ENCODE assay signal across 8 mouse cellular contexts in the genomic region with DNA sequence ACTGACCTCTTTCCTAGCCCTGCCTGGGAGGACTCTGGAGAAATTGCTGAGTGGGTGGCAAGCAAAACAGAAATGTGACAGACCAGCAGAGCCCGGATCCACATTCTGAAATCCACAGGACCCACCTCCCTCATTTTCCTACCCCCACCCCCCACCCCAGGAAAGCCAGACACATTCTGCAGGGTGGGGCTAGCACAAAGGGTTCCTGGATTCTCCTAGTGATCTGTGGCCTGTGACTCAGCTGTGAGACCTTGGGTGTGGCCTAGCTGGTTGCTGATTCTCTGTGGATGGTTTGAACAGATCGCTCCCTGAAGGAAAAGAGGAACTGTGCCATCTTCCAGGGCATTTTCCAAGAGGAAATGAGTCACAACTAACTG. TPM values are rescaled to one million over a fixed set of nuclear protein-coding genes. Genes with fewer than 3 reads are reported as not detected.
DNase-seq lines count a peak whose midpoint lies in the region; ATAC-seq and TF ChIP-seq lines count a peak whose summit lies in the region.

No protein-coding gene starts in this region.

- peaks cover 13% of the 10 kb centered on the region for H3K27me3 ChIP-seq in hindbrain, embryonic 14.5 days (ENCODE audit: control insufficient read depth, insufficient read depth, low read length)
- no peaks in the 10 kb centered on the region for H3K27me3 ChIP-seq in liver, adult 2 months (ENCODE audit: control insufficient read depth, insufficient read depth, low read length)
- no peaks in the 10 kb centered on the region for H3K27me3 ChIP-seq in midbrain, embryonic 16.5 days (ENCODE audit: control insufficient read depth, insufficient read depth, low read depth, low read length)

- WGBS in hindbrain, embryonic 14.5 days, result 34% methylated on average over 2 of the region's 2 CpGs
- WGBS in liver, adult 2 months, result 0% methylated on average over 2 of the region's 2 CpGs
- WGBS in midbrain, embryonic 16.5 days, result 70% methylated on average over 2 of the region's 2 CpGs

- H3K36me3 ChIP-seq in hindbrain, embryonic 14.5 days (replicated peaks; ENCODE audit: control insufficient read depth, insufficient read depth), result no peaks in the 10 kb centered on the region
- peaks cover 12% of the 10 kb centered on the region for H3K36me3 ChIP-seq in liver, adult 2 months (ENCODE audit: control insufficient read depth, insufficient read depth, low read length)
- no peaks in the 10 kb centered on the region for H3K36me3 ChIP-seq in midbrain, embryonic 16.5 days (ENCODE audit: control insufficient read depth, insufficient read depth, low read length)

- H3K9me3 ChIP-seq in hindbrain, embryonic 14.5 days (ENCODE audit: control insufficient read depth, low read length), result no peaks in the 10 kb centered on the region
- no peaks in the 10 kb centered on the region for H3K9me3 ChIP-seq in midbrain, embryonic 16.5 days (replicated peaks; ENCODE audit: control insufficient read depth, low read length, poor library complexity, severe bottlenecking)

- DNase-seq in CD4-positive, CD25-positive, alpha-beta regulatory T cell, adult 2 months (ENCODE audit: low read depth, low spot score), result peak; percentile 34
- DNase-seq in adrenal gland, postnatal 14 days, result peak; percentile 71
- DNase-seq in gastrocnemius, adult 18-20 months (ENCODE audit: low spot score), result peak; percentile 76
- DNase-seq in hindbrain, embryonic 14.5 days (ENCODE audit: low spot score), result no peak
- DNase-seq in liver, adult 2 months (ENCODE audit: extremely low read depth, low read depth, low spot score), result peak; percentile 74
- no peak for DNase-seq in layer of hippocampus, adult 9-10 months (ENCODE audit: low spot score)

- H3K4me3 ChIP-seq in hindbrain, embryonic 14.5 days (replicated peaks; ENCODE audit: low read length), result peak overlapping the region; percentile 45
- H3K4me3 ChIP-seq in liver, adult 2 months (ENCODE audit: insufficient read depth, low read depth, low read length), result peak overlapping the region; percentile 84
- peak overlapping the region; percentile 61 for H3K4me3 ChIP-seq in midbrain, embryonic 16.5 days (ENCODE audit: low read depth, low read length)

- H3K9ac ChIP-seq in hindbrain, embryonic 14.5 days, result peak overlapping the region; percentile 55
- H3K9ac ChIP-seq in liver, adult 2 months (ENCODE audit: low read depth, low read length), result peak overlapping the region; percentile 87
- H3K9ac ChIP-seq in midbrain, embryonic 16.5 days (ENCODE audit: low read depth, low read length), result no peak overlapping the region

- ATAC-seq in CD4-positive, CD25-positive, alpha-beta regulatory T cell, adult 4 months, result no peak
- ATAC-seq in hindbrain, embryonic 14.5 days (ENCODE audit: low FRiP score), result no peak
- ATAC-seq in midbrain, embryonic 16.5 days, result peak; percentile 63

- H3K4me1 ChIP-seq in hindbrain, embryonic 14.5 days (replicated peaks; ENCODE audit: control insufficient read depth, insufficient read depth, low read length), result peaks cover 10% of the 10 kb centered on the region
- H3K4me1 ChIP-seq in liver, adult 2 months (ENCODE audit: control insufficient read depth, insufficient read depth, low read length), result peaks cover 25% of the 10 kb centered on the region
- peaks cover 4% of the 10 kb centered on the region; the same call in 1 of the 2 replicates for H3K4me1 ChIP-seq in midbrain, embryonic 16.5 days (ENCODE audit: control insufficient read depth, insufficient read depth, low read length)

- peak overlapping the region; percentile 29 for H3K27ac ChIP-seq in hindbrain, embryonic 14.5 days
- peak overlapping the region; percentile 93 for H3K27ac ChIP-seq in liver, adult 2 months (replicated peaks; ENCODE audit: insufficient read depth, low read depth, low read length)
- H3K27ac ChIP-seq in midbrain, embryonic 16.5 days (ENCODE audit: low read length), result no peak overlapping the region

- H3K79me2 ChIP-seq in liver, adult 2 months (ENCODE audit: control insufficient read depth, insufficient read depth, low read length), result peaks cover 27% of the 10 kb centered on the region; the same call in 1 of the 2 replicates

- peak overlapping the region; percentile 82 for H3K4me2 ChIP-seq in hindbrain, embryonic 14.5 days (replicated peaks)
- peak overlapping the region; percentile 99 for H3K4me2 ChIP-seq in midbrain, embryonic 16.5 days (ENCODE audit: low read length)

- no peak for TF ChIP-seq CTCF in liver, adult 2 months (IDR thresholded peaks at IDR 0.05; ENCODE audit: low read depth, low read length)

- TF ChIP-seq POLR2A in liver, adult 2 months (IDR thresholded peaks at IDR 0.05; ENCODE audit: extremely low read depth, insufficient read depth, low read length), result no peak

RNA-seq across cellular contexts. Expression of gene S100a10, which starts 1.0 kb away (rescaled TPM):
- polyA plus RNA-seq in CD4-positive, CD25-positive, alpha-beta regulatory T cell, adult 4 months (2017; shearing (Covaris generic)), result 100 to 1,000 TPM; 693 to 848 TPM
- 166 and 194 TPM in 2 replicates for total RNA-seq in adrenal gland, postnatal 14 days (2021)
- 10 to 100 TPM; 42.2 to 48.1 TPM for total RNA-seq in gastrocnemius, adult 18-20 months (2021)
- 172 and 201 TPM in 2 replicates for polyA plus RNA-seq in hindbrain, embryonic 14.5 days (2014; fragmentation: Nextera tagmentation; extraction: Ambion mirVana)
- total RNA-seq in liver, adult 2 months (2014; rRNA removed), result 147 and 292 TPM in 2 replicates
- polyA plus RNA-seq in liver, adult 2 months (2012; rRNA removed), result 80.0 and 88.2 TPM in 2 replicates
- 87.0 and 107 TPM in 2 replicates for polyA plus RNA-seq in midbrain, embryonic 16.5 days (2015; fragmentation: Nextera tagmentation; extraction: Ambion mirVana)

RNA-seq across cellular contexts. Expression of gene S100a11, which starts 35.6 kb away (rescaled TPM):
- polyA plus RNA-seq in CD4-positive, CD25-positive, alpha-beta regulatory T cell, adult 4 months (2017; shearing (Covaris generic)), result 100 to 1,000 TPM; 613 to 644 TPM
- 217 and 219 TPM in 2 replicates for total RNA-seq in adrenal gland, postnatal 14 days (2021)
- total RNA-seq in gastrocnemius, adult 18-20 months (2021), result 10 to 100 TPM; 27.1 to 50.4 TPM
- 185 and 218 TPM in 2 replicates for polyA plus RNA-seq in hindbrain, embryonic 14.5 days (2014; fragmentation: Nextera tagmentation; extraction: Ambion mirVana)
- 3.0 and 5.4 TPM in 2 replicates for total RNA-seq in liver, adult 2 months (2014; rRNA removed)
- 3.4 and 4.3 TPM in 2 replicates for polyA plus RNA-seq in liver, adult 2 months (2012; rRNA removed)
- 135 and 141 TPM in 2 replicates for polyA plus RNA-seq in midbrain, embryonic 16.5 days (2015; fragmentation: Nextera tagmentation; extraction: Ambion mirVana)

Comparison
In these comparisons a context has a peak if more than half of its experiments do, and no peak if none do; other contexts are left out.
1. DNase-seq: peak in CD4-positive, CD25-positive, alpha-beta regulatory T cell, adult 2 months (single experiment), adrenal gland, postnatal 14 days (single experiment), gastrocnemius, adult 18-20 months (single experiment) and liver, adult 2 months (single experiment); none in hindbrain, embryonic 14.5 days (single experiment) and layer of hippocampus, adult 9-10 months (single experiment).
2. RNA of gene S100a11, which starts 35.6 kb away (polyA plus RNA-seq): 613 to 644 TPM in CD4-positive, CD25-positive, alpha-beta regulatory T cell, adult 4 months, 185 to 218 TPM in hindbrain, embryonic 14.5 days and 135 to 141 TPM in midbrain, embryonic 16.5 days; 3.4 to 4.3 TPM in liver, adult 2 months; every median in the first group is over 10 times any median in the second.
3. Peak in every context shown above with its lines, with median percentiles within 50 percentile points of each other: H3K4me3 ChIP-seq.